Mouse (Mus musculus): ENCODE measurements around the gene Sgsm3. TPM values are rescaled to one million over a fixed set of nuclear protein-coding genes. Genes with fewer than 3 reads are reported as not detected.
"Not testable (repeated sequence)": the region's sequence is repeated elsewhere in the genome, so short reads cannot be mapped to it uniquely, and the experiment has no call there.

Gene Sgsm3
- 20.2 and 20.8 TPM in 2 replicates for polyA plus RNA-seq (2014; fragmentation: Nextera tagmentation; extraction: Ambion mirVana)

DNA sequence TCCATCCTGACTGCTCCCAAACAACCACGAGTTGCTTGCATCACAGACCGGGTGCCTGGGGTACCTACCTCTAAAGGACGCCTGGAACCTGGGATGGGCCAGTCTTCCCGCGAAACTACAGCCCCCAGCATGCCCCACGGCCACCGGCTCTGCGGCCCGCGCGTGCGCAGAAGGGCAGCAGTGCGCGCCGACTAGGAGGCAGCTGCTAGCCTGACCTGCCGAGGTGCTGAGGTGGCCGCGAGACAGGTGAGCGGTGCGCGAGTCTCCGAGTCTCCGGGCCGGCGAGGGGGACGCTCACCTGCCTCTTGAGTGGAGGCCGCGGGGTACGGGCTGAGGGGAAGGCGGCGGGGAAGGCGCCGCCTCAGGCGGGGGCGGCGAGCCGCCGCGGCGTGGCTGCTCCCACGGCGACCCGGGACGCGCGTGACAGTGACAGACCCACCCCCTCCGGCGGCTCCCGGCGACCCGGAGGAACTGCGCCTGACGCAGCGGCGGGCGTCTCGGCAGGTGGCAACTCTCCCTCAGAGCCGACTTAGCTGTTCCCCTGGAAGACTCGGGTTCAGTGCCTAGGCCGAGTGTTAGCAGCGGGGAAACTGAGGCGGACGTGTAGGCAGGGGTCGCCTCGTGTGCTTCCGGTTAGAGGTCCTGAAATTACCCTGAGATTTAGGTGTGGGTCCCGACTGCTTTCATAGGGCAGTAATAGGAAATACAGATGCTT is at the start of gene Sgsm3:
Gene Sgsm3 (plus strand): TSS at position 146 of the 715 bp plus-strand sequence.
- H3K27me3 ChIP-seq (ENCODE audit: control insufficient read depth, insufficient read depth, low read length): no peaks in the 10 kb centered on the region; the same call in 1 of the 2 replicates
- DNase-seq (ENCODE audit: low spot score) (peak; percentile 90), ATAC-seq (ENCODE audit: insufficient number of reproducible peaks, low FRiP score, low TSS enrichment, low read depth) (peak; percentile 84)
- peak within 1 kb of the TSS; percentile 65 for H3K9ac ChIP-seq (ENCODE audit: low read length)
- H3K4me3 ChIP-seq (ENCODE audit: low read depth, low read length): peak within 1 kb of the TSS; percentile 82
- H3K27ac ChIP-seq (replicated peaks; ENCODE audit: low read depth, low read length): no peak within 1 kb of the TSS
- no peaks in the 10 kb centered on the region for H3K9me3 ChIP-seq (ENCODE audit: control insufficient read depth, low read length)
- H3K4me1 ChIP-seq (ENCODE audit: control insufficient read depth, insufficient read depth, low read length): no peaks in the 10 kb centered on the region
- under 1% methylated on average over 67 of the region's 67 CpGs for WGBS
- H3K4me2 ChIP-seq (ENCODE audit: low read depth, severe bottlenecking): peak within 1 kb of the TSS; percentile 92
- H3K36me3 ChIP-seq (ENCODE audit: control insufficient read depth, insufficient read depth, low read length): no peaks in the 10 kb centered on the region

DNA sequence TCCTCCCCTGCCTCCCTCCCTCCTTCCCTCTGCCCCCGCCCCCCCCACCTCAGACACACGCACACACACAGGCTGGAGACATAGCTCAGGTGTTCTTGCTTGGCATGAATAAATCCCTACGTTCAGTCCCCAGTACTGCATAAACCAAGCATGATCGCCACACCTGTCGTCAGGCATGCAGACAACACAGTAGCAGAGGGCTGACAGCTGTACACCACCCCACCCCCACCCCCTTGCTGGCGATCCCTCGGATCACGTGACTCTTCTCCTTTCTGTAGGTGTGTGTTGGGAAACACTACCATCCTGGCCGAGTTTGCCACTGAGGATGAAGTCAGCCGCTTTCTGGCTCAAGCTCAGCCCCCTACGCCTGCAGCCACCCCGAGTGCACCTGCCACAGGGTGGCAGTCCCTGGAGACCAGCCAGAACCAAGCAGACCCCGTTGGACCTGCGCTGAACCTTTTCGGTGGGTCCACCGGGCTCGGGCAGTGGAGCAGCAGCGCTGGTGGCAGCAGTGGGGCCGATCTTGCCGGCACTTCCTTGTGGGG is 48.7 kb upstream of the Sgsm3 start:
- WGBS: 77% methylated on average over 20 of the region's 20 CpGs
- H3K27ac ChIP-seq (replicated peaks; ENCODE audit: low read depth, low read length): no peak overlapping the region
- ATAC-seq (ENCODE audit: insufficient number of reproducible peaks, low FRiP score, low TSS enrichment, low read depth): no peak

DNA sequence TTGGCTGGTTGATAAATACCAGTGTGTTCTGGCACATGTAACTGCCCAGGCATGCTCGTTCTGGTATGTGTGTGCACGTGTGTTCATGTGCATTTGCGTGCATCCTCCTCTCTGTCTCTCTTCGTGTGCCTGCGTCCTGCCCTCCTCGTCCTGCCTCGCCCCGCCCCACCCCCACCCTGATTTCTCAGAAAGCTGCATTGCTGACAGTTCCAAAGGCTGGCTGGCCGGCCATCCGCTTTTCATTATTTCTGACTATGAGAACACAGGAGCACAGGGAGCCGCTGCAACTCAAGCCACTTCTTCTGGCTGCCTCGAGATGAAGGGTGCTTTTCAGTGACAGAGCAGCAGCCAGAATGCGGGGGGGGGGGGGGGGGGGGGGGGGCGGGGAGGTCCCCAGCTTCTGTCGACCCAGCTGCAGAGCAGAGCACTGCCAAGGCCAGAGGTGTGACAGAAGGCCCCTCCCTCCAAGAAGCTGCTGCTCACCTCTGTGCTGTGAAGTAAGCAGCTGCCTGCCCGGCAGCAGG is 47.5 kb upstream of the Sgsm3 start:
- DNase-seq (ENCODE audit: low spot score): peak; percentile 77
- H3K4me3 ChIP-seq (ENCODE audit: low read depth, low read length): no peak overlapping the region
- peaks cover 8% of the 10 kb centered on the region; the same call in 1 of the 2 replicates for H3K36me3 ChIP-seq (ENCODE audit: control insufficient read depth, insufficient read depth, low read length)

More for the DNA sequence above, 48.7 kb upstream of the Sgsm3 start:
- H3K9me3 ChIP-seq (ENCODE audit: control insufficient read depth, low read length): no peaks in the 10 kb centered on the region
- H3K4me3 ChIP-seq (ENCODE audit: low read depth, low read length): no peak overlapping the region
- no peaks in the 10 kb centered on the region for H3K4me1 ChIP-seq (ENCODE audit: control insufficient read depth, insufficient read depth, low read length)
- DNase-seq (ENCODE audit: low spot score): no peak
- H3K36me3 ChIP-seq (ENCODE audit: control insufficient read depth, insufficient read depth, low read length): peaks cover 8% of the 10 kb centered on the region; the same call in 1 of the 2 replicates
- H3K9ac ChIP-seq (ENCODE audit: low read length): no peak overlapping the region
- no peaks in the 10 kb centered on the region for H3K27me3 ChIP-seq (ENCODE audit: control insufficient read depth, insufficient read depth, low read length)
- no peak overlapping the region for H3K4me2 ChIP-seq (ENCODE audit: low read depth, severe bottlenecking)

DNA sequence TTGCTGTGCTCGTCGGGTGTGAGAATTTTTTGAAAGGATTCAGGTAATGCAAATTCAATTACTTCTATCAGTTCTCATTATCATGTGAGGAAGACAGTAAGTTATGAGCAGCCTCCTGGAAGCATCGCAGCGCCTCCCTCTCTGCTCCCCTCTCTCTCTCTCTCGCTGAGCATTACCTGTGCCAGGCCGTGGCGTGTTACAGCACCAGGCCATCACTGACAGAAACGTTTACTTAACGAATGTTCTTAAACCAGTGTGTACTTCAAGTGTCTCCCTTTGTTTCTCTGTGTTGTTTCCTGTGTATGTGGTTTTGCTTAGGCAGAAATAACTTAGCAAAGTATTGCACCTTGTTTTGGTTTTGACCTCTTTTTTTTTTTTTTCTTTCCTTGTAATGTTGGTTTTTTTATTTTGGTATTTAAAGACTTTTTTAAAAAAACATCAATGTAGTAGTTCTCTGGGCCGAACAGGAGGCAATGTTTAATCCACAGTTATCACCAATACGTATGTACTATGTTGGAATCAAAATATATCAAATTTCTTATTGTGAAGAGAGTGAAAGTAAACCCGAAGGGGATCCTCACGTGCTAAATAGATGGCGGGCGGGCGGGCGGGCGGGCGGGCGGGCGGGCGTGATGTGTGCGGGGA is 46.8 kb upstream of the Sgsm3 start:
- H3K27ac ChIP-seq (replicated peaks; ENCODE audit: low read depth, low read length); H3K4me3 ChIP-seq (ENCODE audit: low read depth, low read length); H3K36me3 ChIP-seq (ENCODE audit: control insufficient read depth, insufficient read depth, low read length); DNase-seq (ENCODE audit: low spot score); H3K4me1 ChIP-seq (ENCODE audit: control insufficient read depth, insufficient read depth, low read length); H3K9ac ChIP-seq (ENCODE audit: low read length); H3K4me2 ChIP-seq (ENCODE audit: low read depth, severe bottlenecking); ATAC-seq (ENCODE audit: insufficient number of reproducible peaks, low FRiP score, low TSS enrichment, low read depth); H3K9me3 ChIP-seq (ENCODE audit: control insufficient read depth, low read length); H3K27me3 ChIP-seq (ENCODE audit: control insufficient read depth, insufficient read depth, low read length): not testable (repeated sequence)
- WGBS: 82% methylated on average over 23 of the region's 23 CpGs

More for the DNA sequence above, 47.5 kb upstream of the Sgsm3 start:
- peak; percentile 75 for ATAC-seq (ENCODE audit: insufficient number of reproducible peaks, low FRiP score, low TSS enrichment, low read depth)
- Histone ChIP-seq H3K27ac (replicated peaks; ENCODE audit: low read depth, low read length) (0 out of 2 replicates have a peak overlapping the region, but pooled peaks have one; percentile 43), H3K27me3 (ENCODE audit: control insufficient read depth, insufficient read depth, low read length) (no peaks in the 10 kb centered on the region), H3K9me3 (ENCODE audit: control insufficient read depth, low read length) (no peaks in the 10 kb centered on the region), H3K4me1 (ENCODE audit: control insufficient read depth, insufficient read depth, low read length) (no peaks in the 10 kb centered on the region), H3K9ac (ENCODE audit: low read length) (no peak overlapping the region), H3K4me2 (ENCODE audit: low read depth, severe bottlenecking) (no peak overlapping the region)
- 5% methylated on average over 15 of the region's 16 CpGs for WGBS

DNA sequence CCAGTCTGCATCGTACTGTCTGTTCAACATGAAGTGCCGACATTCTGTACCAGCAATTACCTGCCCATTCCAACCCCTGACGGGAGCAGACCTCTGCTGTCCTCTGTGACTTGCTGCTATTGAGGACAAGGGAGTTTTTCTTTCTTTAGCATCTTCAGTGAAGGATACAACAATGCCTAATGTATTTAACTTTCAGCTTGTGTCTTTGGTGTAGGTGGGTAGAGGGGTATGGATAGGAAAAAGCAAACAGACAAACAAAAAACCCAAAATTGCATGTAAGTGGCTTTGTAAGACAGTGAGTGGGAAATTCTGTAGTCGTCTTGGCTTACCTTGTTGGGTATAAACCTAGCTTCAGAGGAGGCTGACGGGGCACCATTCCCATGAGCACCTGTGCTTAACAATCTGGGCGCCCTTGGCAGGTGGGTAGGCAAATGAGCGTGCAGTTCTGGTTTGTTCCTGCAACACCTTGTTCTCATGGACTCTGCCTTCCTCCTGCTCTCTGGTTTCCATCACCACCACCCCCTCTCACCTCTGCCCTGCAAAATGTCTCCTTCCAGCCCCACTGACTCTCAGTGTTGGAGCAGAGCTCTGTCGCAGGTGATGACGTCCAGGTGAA is 46.1 kb upstream of the Sgsm3 start:
- DNase-seq (ENCODE audit: low spot score) (no peak), ATAC-seq (ENCODE audit: insufficient number of reproducible peaks, low FRiP score, low TSS enrichment, low read depth) (no peak)
- Histone ChIP-seq H3K4me3 (ENCODE audit: low read depth, low read length) (no peak overlapping the region), H3K36me3 (ENCODE audit: control insufficient read depth, insufficient read depth, low read length) (peaks cover 8% of the 10 kb centered on the region; the same call in 1 of the 2 replicates), H3K27me3 (ENCODE audit: control insufficient read depth, insufficient read depth, low read length) (no peaks in the 10 kb centered on the region), H3K4me2 (ENCODE audit: low read depth, severe bottlenecking) (no peak overlapping the region), H3K27ac (replicated peaks; ENCODE audit: low read depth, low read length) (no peak overlapping the region), H3K4me1 (ENCODE audit: control insufficient read depth, insufficient read depth, low read length) (no peaks in the 10 kb centered on the region), H3K9me3 (ENCODE audit: control insufficient read depth, low read length) (no peaks in the 10 kb centered on the region), H3K9ac (ENCODE audit: low read length) (no peak overlapping the region)
- 88% methylated on average over 9 of the region's 9 CpGs for WGBS

DNA sequence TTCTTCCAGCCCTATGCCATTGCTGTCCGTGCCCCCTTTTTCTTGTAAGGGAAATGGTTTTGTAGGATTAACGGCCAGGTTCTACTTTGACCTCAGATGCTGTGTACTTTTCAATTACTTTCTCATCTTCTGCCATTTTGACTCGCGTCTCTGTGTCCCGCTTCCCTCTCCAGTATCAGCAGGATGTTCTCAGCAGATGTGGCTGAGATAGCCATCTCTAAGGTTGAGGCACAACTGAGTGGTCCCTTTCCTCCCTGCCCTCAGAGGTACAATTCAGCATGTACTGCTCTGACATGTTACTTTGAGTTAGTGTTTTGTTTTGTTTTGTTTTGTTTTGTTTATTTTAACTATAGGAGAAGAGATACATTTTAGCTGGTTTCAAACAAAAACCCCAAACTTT is 42.7 kb upstream of the Sgsm3 start:
- no peak overlapping the region for H3K4me3 ChIP-seq (ENCODE audit: low read depth, low read length)
- ATAC-seq (ENCODE audit: insufficient number of reproducible peaks, low FRiP score, low TSS enrichment, low read depth): no peak
- no peaks in the 10 kb centered on the region for H3K27me3 ChIP-seq (ENCODE audit: control insufficient read depth, insufficient read depth, low read length)
- no peak overlapping the region for H3K4me2 ChIP-seq (ENCODE audit: low read depth, severe bottlenecking)
- H3K4me1 ChIP-seq (ENCODE audit: control insufficient read depth, insufficient read depth, low read length): no peaks in the 10 kb centered on the region
- no peak for DNase-seq (ENCODE audit: low spot score)
- no peak overlapping the region for H3K27ac ChIP-seq (replicated peaks; ENCODE audit: low read depth, low read length)
- H3K9me3 ChIP-seq (ENCODE audit: control insufficient read depth, low read length): no peaks in the 10 kb centered on the region
- H3K9ac ChIP-seq (ENCODE audit: low read length): no peak overlapping the region
- no peaks in the 10 kb centered on the region; the same call in 1 of the 2 replicates for H3K36me3 ChIP-seq (ENCODE audit: control insufficient read depth, insufficient read depth, low read length)
- WGBS: 92% methylated on average over 5 of the region's 5 CpGs

DNA sequence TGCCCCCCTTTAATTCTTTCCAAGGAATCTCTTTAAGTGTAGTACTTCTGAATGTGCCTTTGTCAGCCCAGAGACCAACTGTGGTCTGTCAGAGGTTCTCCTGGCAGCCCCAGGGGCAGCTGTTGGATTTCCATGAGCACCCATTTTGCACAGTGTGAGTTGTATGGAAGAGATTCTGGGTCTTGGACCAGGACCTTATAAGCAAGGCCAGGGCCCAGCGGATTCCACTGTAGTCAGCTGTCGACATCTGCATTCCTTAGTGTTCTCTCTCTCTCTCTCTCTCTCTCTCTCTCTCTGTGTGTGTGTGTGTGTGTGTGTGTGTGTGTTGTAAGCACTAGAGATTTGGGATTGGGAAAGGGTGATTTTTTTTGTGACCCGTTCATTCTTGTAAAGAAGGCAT is 40.9 kb upstream of the Sgsm3 start:
- Histone ChIP-seq H3K9me3 (ENCODE audit: control insufficient read depth, low read length) (no peaks in the 10 kb centered on the region), H3K36me3 (ENCODE audit: control insufficient read depth, insufficient read depth, low read length) (no peaks in the 10 kb centered on the region; the same call in 1 of the 2 replicates), H3K4me1 (ENCODE audit: control insufficient read depth, insufficient read depth, low read length) (no peaks in the 10 kb centered on the region), H3K4me3 (ENCODE audit: low read depth, low read length) (no peak overlapping the region), H3K27me3 (ENCODE audit: control insufficient read depth, insufficient read depth, low read length) (no peaks in the 10 kb centered on the region), H3K4me2 (ENCODE audit: low read depth, severe bottlenecking) (no peak overlapping the region), H3K27ac (replicated peaks; ENCODE audit: low read depth, low read length) (no peak overlapping the region), H3K9ac (ENCODE audit: low read length) (no peak overlapping the region)
- ATAC-seq (ENCODE audit: insufficient number of reproducible peaks, low FRiP score, low TSS enrichment, low read depth) (no peak), DNase-seq (ENCODE audit: low spot score) (no peak)
- 85% methylated on average over 3 of the region's 3 CpGs for WGBS

DNA sequence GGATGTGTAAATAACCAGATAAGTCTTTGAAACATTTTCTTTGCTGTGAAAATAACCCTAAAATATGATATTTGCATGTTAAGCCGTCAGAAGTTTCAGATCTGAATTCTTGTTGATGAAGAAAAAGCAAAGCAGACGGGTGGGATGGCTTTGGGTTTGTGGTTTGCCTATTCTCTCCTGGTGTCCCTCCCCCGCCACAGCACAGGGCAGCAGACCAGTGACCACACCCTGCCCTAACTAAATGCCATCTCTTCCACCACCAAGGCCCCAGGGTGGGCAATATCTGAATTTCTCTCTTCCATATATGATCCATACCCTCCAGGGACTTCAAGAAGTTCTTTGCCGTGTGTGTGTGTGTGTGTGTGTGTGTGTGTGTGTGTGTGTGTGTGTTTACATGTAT is 39.0 kb upstream of the Sgsm3 start:
- ATAC-seq (ENCODE audit: insufficient number of reproducible peaks, low FRiP score, low TSS enrichment, low read depth) (no peak), DNase-seq (ENCODE audit: low spot score) (no peak)
- no peak overlapping the region for H3K4me3 ChIP-seq (ENCODE audit: low read depth, low read length)
- no peaks in the 10 kb centered on the region for H3K4me1 ChIP-seq (ENCODE audit: control insufficient read depth, insufficient read depth, low read length)
- H3K36me3 ChIP-seq (ENCODE audit: control insufficient read depth, insufficient read depth, low read length): no peaks in the 10 kb centered on the region
- H3K4me2 ChIP-seq (ENCODE audit: low read depth, severe bottlenecking): no peak overlapping the region
- no peak overlapping the region for H3K27ac ChIP-seq (replicated peaks; ENCODE audit: low read depth, low read length)
- no peak overlapping the region for H3K9ac ChIP-seq (ENCODE audit: low read length)
- H3K9me3 ChIP-seq (ENCODE audit: control insufficient read depth, low read length): no peaks in the 10 kb centered on the region
- no peaks in the 10 kb centered on the region for H3K27me3 ChIP-seq (ENCODE audit: control insufficient read depth, insufficient read depth, low read length)
- WGBS: 86% methylated on average over 4 of the region's 4 CpGs

All from limb, embryonic 11.5 days (tissue).